Mouse (Mus musculus) gonadal fat pad, adult 2 months (tissue): ENCODE data around the gene Vpreb3. TPM values are rescaled to one million over a fixed set of nuclear protein-coding genes. Genes with fewer than 3 reads are reported as not detected.

ENCODE experiments used
- DNase-seq: peaks from one replicate; pipeline ENCODE4 v3.0.0-alpha.2; 2012; ENCODE audit warnings: low read depth
- polyA plus RNA-seq: library from polyadenylated mRNA; depleted of rRNA; stranded (reverse); fragments of >200 nt; gene quantifications from 2 replicates; pipeline ENCODE4 v1.2.3, GENCODE M21; 2012

Gene Vpreb3
- polyA plus RNA-seq, 1 experiment: 0.55 TPM

GRCm38 (mm10) chr10:75932081-75932678 lies 10.7 kb upstream of the Vpreb3 start:
- DNase-seq: no peak

GRCm38 (mm10) chr10:75932891-75933290 lies 10.0 kb upstream of the Vpreb3 start, which contains the start of gene Chchd10:
Gene Chchd10, plus strand, starts transcription at chr10:75933130.
- DNase-seq: no peak

GRCm38 (mm10) chr10:75934991-75935390 lies 7.9 kb upstream of the Vpreb3 start:
- DNase-seq: no peak

GRCm38 (mm10) chr10:75935680-75936541 lies 6.9 kb upstream of the Vpreb3 start, which contains the start of gene Mmp11:
Gene Mmp11, minus strand, starts transcription at chr10:75936496.
- DNase-seq: no peak

- DNase-seq: no peak
These were observed 5.8 kb upstream of the Vpreb3 start for GRCm38 (mm10) chr10:75936909-75937667.

- DNase-seq: no peak
These were observed 4.8 kb upstream of the Vpreb3 start for GRCm38 (mm10) chr10:75937851-75938643.

GRCm38 (mm10) chr10:75939481-75940234 lies 3.2 kb upstream of the Vpreb3 start:
- DNase-seq: no peak

- no peak for DNase-seq
These were observed 2.3 kb upstream of the Vpreb3 start, which contains the start of gene Gm867 for GRCm38 (mm10) chr10:75940520-75940919. Gene Gm867, minus strand, starts transcription at chr10:75940672.

- DNase-seq: no peak
These were observed 1.6 kb upstream of the Vpreb3 start for GRCm38 (mm10) chr10:75941042-75941824.

- no peak for DNase-seq
These were observed 1.4 kb downstream of the Vpreb3 start for GRCm38 (mm10) chr10:75944066-75944772.

GRCm38 (mm10) chr10:75945213-75945612 lies 2.4 kb downstream of the Vpreb3 start:
- DNase-seq: no peak

- no peak for DNase-seq
These were observed 3.0 kb downstream of the Vpreb3 start for GRCm38 (mm10) chr10:75945896-75946295.

- no peak for DNase-seq
These were observed 5.2 kb downstream of the Vpreb3 start for GRCm38 (mm10) chr10:75948079-75948478.

- DNase-seq: no peak
These were observed 6.5 kb downstream of the Vpreb3 start for GRCm38 (mm10) chr10:75949053-75950045.

GRCm38 (mm10) chr10:75950791-75951210 lies 7.9 kb downstream of the Vpreb3 start:
- DNase-seq: no peak

- DNase-seq: no peak
These were observed 8.7 kb downstream of the Vpreb3 start for GRCm38 (mm10) chr10:75951424-75952050.

GRCm38 (mm10) chr10:75954381-75954811 lies 11.5 kb downstream of the Vpreb3 start, which contains the start of gene Gm5134:
Gene Gm5134, plus strand, starts transcription at chr10:75954514.
- DNase-seq: no peak
